Mouse (Mus musculus): Measurements from ENCODE around the gene Osbpl9.

The Osbpl9 gene

DNA sequence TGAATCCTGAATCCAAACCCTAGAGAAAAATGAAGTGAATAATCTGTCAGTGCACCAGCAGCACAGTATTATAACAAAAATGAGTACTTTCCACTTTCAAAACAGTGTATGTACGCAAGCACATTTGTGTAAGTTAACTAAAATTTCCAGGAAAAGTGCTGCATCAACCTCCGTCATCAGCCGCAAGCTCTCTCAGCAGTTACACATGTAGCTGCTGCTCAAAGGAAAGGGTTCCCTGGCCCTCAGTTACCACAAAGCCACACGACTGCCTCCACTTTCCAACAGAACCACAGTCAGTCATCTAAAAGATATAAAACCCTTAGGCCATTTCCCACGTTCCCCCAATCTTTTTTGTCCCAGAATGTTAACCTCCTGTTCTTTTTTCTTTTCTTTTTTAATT is 99.5 kb downstream of the Osbpl9 start:
- no peak for DNase-seq

DNA sequence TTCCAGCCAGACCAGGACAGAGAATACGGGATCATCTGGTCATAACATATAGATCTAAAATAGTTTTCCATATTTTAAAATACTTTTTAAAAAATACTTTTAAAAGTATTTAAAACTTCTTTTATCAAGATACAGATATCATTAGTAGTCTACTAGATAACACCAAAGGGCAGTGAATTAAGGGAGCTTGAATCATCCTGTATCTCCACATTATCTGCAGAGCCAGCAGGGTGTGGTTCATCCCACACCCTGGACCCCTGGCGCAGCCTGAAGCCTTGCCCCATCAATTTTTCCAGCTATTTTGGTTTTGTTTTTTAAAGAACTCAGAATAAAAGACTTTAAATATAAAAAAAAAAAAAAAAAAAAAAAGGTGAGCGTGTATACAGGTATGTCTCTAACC is 103.2 kb downstream of the Osbpl9 start:
- no peak for DNase-seq

GRCm38 (mm10) chr4:109094269-109094668 is 107.8 kb downstream of the Osbpl9 start:
- no peak for DNase-seq

DNA sequence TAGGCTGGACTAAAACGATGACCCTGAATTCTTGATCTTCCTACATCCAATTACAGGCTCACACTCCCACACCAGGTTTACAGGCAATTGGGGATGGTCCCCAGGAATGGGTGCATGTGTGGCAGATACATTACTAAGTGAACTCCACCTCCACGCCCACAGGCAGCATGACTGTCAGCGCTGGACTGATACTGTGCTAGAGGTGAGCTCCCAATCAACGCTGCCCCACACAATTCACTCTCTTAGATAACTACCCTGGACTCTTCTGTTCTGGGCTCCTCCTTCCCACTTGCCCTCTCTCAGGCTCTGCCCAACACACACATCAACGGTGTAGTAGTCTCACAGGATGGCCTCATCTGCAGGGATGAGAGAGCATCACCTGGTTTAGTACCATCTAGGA is 109.7 kb downstream of the Osbpl9 start:
- DNase-seq, result no peak

- no peak for DNase-seq
Measured at GRCm38 (mm10) chr4:109091241-109091777, 110.8 kb downstream of the Osbpl9 start.

DNA sequence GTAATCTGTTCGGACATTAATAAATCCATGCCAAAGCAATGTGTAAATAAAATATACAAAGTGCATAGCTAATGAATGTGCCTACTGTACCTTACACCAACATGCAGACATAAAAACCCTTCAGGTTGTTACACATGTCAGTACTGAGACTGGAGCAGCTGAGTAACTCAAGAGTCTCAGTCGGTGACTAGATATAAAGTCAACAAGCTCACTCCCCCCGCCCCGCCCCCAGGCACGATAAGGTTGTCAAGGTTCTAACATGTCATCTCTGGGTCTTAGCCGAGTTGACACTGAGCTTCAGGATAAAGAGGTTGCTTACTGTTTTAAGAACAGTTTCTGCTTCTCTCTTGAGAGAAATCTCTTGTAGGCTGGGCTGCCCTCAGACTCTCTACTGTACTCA is 112.1 kb downstream of the Osbpl9 start:
- DNase-seq, result no peak

DNA sequence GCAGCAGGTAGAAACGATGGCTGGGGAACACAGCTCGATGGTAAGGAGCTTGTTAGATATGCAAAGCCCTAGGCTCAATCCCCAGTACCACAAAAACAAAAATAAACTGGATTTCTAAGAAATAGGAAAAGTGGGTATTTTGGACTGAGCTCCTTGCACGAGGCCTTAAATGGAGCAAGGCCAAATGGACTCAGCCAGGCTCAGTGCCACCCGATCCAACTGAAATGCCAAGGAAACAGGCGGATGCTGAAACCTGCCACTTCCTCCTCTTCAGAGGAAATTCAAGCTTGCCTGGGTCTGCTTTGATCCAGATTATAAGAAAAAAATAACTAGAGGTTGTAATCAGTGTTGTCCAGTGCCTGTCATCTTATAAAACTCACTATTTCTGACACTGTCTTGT is 112.9 kb downstream of the Osbpl9 start:
- DNase-seq, result no peak

DNA sequence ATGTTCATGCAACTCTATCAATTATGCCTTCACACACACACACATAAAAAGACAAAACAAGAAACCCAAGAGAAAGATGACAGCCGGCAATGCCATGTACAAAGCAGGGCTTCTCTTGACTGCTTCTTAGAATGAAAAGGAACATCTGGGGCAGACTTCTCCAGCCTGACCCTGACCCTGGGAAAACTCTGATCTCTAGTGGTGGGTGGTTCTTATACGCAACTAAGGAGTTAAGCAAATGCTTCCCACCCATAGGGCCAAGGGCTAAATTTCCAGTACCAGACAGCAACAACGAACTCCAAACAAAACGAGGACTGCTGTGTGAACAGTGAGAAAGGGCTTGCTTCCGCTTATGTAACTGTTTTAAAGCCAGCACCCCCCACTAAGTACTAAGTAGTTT is 122.0 kb downstream of the Osbpl9 start:
- no peak for DNase-seq

DNA sequence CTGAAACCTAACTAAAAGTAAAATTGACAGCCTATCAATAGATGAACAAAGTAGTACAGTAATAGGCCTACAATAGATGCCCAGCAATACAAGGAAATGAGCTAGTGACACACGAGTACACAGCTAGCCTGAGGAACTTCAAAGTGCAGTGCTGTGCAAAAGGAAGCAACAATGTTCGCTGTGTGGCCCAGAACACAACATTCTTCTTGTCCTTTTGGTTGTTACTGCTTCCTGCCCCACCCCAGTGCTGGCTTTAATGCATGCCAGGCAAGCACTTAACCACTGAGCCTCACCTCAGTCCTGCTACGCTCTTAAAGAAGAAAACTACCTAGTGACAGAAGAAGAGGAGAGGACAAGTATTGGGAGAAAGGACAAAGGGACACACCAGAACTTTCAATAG is 122.4 kb downstream of the Osbpl9 start:
- peak in 1 of 2 experiments; percentile 13 for DNase-seq

DNA sequence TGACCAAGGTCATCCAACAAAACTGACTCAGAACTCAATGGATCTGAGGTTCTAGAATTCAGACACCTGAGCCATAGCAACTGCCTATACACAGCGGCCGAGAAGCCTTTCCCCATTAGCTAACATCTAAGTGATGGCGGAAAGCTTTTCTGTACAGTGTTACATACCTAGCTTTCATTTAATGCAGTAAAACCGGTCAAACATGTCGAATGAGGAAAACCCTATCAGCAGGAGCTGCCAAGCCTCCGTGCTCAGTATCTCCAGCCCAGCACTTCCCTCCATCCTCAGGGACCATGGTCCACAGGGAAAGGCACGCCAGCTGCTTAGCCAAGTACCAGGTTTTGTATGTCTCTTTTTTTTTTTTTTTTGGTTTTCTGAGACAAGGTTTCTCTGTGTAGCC is 123.1 kb downstream of the Osbpl9 start:
- no peak for DNase-seq

GRCm38 (mm10) chr4:109073296-109073695 is 128.8 kb downstream of the Osbpl9 start:
- DNase-seq, result no peak

DNA sequence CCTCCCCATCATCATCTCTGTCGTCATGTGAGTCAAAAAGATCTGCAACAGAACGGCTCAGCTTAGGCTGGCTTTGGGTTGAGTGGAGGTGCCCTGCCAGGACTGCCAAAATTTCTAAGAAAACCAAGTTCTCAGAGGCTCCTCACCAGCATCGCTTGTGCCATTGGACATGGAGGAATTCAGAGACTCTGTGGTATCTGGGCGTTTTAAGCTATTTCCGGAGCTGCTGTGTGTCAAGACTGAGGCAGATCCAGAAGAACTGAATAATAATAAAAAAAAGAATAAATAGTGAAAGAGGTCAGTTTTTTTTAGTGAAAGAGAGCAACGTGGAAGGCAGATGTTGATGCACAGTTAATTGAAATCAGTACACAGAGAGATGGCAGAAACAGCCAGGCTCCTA is 129.2 kb downstream of the Osbpl9 start:
- DNase-seq, result no peak

DNA sequence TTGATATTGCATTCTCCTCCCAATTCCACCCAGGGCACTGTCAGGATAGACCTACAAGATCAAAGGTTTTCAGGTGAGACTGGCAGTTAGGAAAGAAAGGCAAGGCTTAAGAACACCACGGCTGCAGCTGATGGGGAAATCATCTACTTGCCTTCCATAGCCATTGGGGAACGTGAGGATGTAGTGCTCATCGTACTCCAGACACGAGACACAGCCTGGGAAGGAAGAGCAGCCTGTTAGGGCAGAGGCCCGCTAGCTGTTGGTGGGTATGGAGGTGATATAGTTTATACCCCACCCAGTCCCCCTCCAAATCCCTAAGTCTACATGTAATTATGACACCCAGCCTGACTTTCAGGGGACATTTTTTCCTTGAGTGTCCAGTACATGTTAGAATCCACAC is 136.4 kb downstream of the Osbpl9 start:
- DNase-seq, result no peak

- no peak for DNase-seq
Measured at GRCm38 (mm10) chr4:109064941-109065340, 137.1 kb downstream of the Osbpl9 start.

DNA sequence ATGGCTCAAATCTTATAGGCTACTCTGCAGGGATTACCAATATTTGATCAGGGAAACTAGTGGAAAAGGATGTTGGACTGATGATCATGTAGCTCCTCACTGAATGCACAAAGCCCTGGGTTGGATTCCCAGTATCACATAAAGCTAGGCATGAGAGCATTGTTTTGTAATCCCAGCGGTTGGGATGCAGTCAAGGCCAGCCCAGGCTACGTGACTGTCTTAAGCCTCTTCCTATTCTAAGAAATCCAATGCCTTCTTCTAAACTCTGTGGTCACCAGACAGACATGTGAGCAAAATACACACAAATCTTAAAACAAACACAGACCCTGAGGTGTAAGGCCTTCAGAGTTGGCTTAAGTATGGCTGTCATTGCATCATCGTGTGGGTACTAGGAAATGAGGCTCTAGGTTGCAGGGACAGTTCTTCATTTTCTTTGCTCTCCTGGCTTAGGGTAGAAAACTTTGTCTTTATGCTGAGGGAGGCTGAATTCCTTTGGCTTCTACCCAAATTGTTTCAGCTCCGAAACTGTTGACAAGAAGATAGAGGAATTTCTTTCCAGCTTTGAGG is 142.7 kb downstream of the Osbpl9 start:
- no peak for DNase-seq

DNA sequence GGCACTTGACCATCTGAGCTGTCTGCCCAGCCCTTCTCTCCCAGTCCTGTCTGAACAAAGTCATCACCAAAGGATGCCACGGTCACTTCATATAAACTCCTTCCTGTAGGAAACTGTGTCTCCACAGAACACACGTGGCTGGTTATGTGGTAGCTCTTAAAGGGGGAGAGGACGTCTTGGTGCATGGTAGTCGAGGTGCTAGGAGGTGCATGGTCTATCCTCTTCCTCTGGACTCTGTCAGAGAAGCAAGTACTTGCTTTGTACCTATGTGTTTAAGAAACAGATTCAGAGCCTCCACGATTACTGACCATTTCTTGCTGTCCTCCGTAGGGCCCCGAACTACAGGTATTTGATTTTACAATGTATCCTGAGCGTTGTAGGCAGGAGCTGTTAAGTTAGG is 144.4 kb downstream of the Osbpl9 start:
- no peak for DNase-seq

GRCm38 (mm10) chr4:109056351-109056750 is 145.7 kb downstream of the Osbpl9 start:
- no peak for DNase-seq

- no peak for DNase-seq
Measured at GRCm38 (mm10) chr4:109054003-109054402, 148.1 kb downstream of the Osbpl9 start.

- DNase-seq, result no peak
Measured at GRCm38 (mm10) chr4:109052282-109052681, 149.8 kb downstream of the Osbpl9 start.

DNA sequence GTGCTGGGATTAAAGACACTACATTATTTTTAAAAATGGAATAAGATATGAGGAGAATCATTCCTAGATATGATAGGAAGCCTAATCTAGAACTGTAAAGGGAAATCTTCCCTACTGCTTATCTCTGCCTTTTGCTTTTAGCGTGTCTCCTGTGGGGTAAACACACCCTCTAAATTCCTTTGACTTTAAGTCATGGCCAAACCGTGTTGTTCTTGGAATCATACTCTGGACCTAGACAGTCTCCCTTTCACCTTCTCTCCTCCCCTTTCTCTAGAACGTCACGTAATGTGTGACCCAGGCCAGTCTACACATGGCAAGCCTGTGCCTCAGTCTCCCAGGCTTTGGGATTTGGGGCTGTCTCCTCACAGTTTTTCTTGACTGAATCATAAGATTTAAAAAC is 153.8 kb downstream of the Osbpl9 start:
- DNase-seq, result no peak

GRCm38 (mm10) chr4:109043756-109044155 is 158.3 kb downstream of the Osbpl9 start:
- DNase-seq, result no peak

DNA sequence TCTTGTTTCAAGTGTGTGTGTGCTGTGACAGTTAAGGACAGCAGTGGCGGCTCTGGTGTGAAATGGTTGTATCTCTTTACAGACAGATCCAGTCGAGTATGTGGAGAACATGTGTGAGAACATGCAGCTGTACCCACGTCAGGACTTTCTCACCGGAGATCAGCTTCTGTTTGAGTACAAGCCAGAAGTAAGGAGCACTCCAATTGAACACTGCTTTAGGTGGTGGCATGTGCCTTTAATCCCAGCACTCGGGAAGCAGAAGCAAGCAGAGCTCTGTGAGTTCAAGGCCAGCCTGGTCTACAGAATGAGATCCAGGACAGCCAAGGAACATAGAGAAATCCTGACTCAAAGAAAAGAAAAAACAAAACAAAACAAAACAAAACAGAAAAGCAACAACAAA is 158.8 kb downstream of the Osbpl9 start:
- no peak for DNase-seq

GRCm38 (mm10) chr4:109042739-109043138 is 159.3 kb downstream of the Osbpl9 start:
- DNase-seq, result no peak

GRCm38 (mm10) chr4:109036327-109036726 is 165.7 kb downstream of the Osbpl9 start:
- peak; percentile 27 to 32 for DNase-seq

DNA sequence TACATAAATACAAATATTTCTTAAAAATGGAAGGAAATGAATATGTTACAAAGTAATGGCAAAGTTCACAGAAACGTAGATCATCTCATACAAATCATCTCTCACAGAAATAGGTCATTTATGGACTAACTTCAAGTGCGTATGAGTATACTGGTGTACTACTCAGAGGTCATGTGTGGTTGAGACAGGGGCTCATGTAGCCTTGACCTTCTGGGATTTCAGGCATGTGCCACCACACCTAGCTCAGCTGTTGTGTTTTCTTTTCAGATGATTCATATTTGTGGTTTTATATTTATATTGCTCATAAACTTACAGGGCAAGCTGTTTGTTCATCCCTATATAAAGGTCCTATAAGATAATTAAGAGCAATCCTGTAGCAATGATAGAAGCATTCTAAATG is 171.8 kb downstream of the Osbpl9 start:
- DNase-seq, result no peak

All from thymus, adult 18-20 months (tissue).